Mouse (Mus musculus) intestine, embryonic 16.5 days (tissue): ENCODE data around the gene Tha1. TPM values are rescaled to one million over a fixed set of nuclear protein-coding genes. Genes with fewer than 3 reads are reported as not detected.

Experiments used
- ATAC-seq: fragments of 200-750 bp; cut with Nextera tagmentation; 2 replicates; pipeline ENCODE4 v1.8.0; 2017; ENCODE audit warnings: moderate TSS enrichment, moderate library complexity
- H3K27ac ChIP-seq: fragments of 300-500 bp; sonication (generic); 2 replicates; pipeline ENCODE4 v1.5.1; 2014; ENCODE audit warnings: mild to moderate bottlenecking, low read length
- H3K27me3 ChIP-seq: fragments of 300-500 bp; sonication (generic); replicated peaks from 2 replicates; pipeline ENCODE4 v1.6.1; 2014; ENCODE audit warnings: low read length, control low read depth, mixed read lengths; ENCODE audit not compliant: control insufficient read depth, insufficient read depth
- H3K36me3 ChIP-seq: fragments of 300-500 bp; sonication (generic); 2 replicates; pipeline ENCODE4 v1.6.1; 2014; ENCODE audit warnings: low read length, control low read depth; ENCODE audit not compliant: control insufficient read depth, insufficient read depth
- H3K4me1 ChIP-seq: fragments of 300-500 bp; sonication (generic); 2 replicates; pipeline ENCODE4 v1.6.1; 2014; ENCODE audit warnings: low read length, control low read depth, mixed read lengths; ENCODE audit not compliant: control insufficient read depth, insufficient read depth
- H3K4me2 ChIP-seq: fragments of 300-500 bp; sonication (generic); 2 replicates; pipeline ENCODE4 v1.6.1; 2014; ENCODE audit warnings: low read depth, low read length, control low read depth
- H3K4me3 ChIP-seq: fragments of 300-500 bp; sonication (generic); 2 replicates; pipeline ENCODE4 v1.5.1; 2014; ENCODE audit warnings: mild to moderate bottlenecking, low read length
- H3K9ac ChIP-seq: fragments of 300-500 bp; sonication (generic); 2 replicates; pipeline ENCODE4 v1.6.1; 2014; ENCODE audit warnings: low read depth, low read length
- H3K9me3 ChIP-seq: fragments of 300-500 bp; sonication (generic); 2 replicates; pipeline ENCODE4 v1.6.1; 2016; ENCODE audit warnings: low read length, control low read depth; ENCODE audit not compliant: control insufficient read depth
- WGBS: fragments of 180-500 bp; shearing (Covaris S2); extraction: QIAGEN DNeasy Blood & Tissue Kit; methylation state at CpG from one replicate; pipeline ENCODE4 v1.1.7; 2014; 5-methylcytosine and 5-hydroxymethylcytosine counted together
- polyA plus RNA-seq: library from polyadenylated mRNA; unstranded; fragments of >200 nt; fragmentation: Nextera tagmentation; extraction: Ambion mirVana; gene quantifications from 2 replicates; pipeline ENCODE4 v1.2.1, GENCODE M21; 2015

Gene Tha1
- polyA plus RNA-seq, 1 experiment from 2014 or later = 12.2 TPM

DNA sequence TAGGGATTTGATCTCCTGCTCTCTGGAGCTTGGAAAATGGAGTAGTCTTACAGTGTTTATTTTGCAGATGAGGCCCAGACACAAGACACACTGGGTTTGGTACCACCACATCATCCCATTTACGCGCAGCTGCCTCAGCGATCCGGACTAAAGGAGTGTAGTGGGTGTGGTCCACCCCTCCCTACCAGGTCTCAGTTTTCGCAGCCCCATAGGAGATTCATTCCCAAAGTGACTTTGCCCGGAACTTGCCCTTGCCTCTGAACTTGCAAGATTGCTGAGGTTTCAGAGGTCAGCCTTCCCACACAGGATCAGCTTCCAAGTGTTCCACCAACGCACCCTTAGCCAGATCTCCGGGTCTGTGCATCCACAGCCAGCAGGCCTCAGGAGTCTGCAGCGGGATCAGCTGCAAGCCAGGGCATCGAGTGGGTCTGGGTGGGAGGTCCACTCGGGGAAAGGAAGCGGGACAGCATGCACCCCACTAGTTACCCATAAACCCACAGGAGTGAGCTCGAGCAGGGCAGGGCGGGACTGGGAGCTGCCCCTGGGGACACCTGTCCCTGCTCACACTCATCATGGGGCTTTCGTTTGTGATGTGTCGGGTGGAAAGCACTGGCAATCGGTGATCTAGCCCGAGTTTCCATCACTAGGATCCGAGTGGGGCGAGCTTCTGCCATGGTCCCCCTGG is 15.0 kb upstream of the Tha1 start:
- peak overlapping the region; percentile 60 for H3K9ac ChIP-seq
- H3K36me3 ChIP-seq = no peaks in the 10 kb centered on the region
- H3K4me2 ChIP-seq = peak overlapping the region; percentile 56
- peaks cover 34% of the 10 kb centered on the region for H3K4me1 ChIP-seq
- no peaks in the 10 kb centered on the region for H3K27me3 ChIP-seq
- 31% methylated on average over 20 of the region's 20 CpGs for WGBS
- ATAC-seq = 0 out of 2 replicates have a peak, but pooled peaks have one; percentile 17
- H3K4me3 ChIP-seq = no peak overlapping the region
- no peaks in the 10 kb centered on the region for H3K9me3 ChIP-seq
- no peak overlapping the region for H3K27ac ChIP-seq

DNA sequence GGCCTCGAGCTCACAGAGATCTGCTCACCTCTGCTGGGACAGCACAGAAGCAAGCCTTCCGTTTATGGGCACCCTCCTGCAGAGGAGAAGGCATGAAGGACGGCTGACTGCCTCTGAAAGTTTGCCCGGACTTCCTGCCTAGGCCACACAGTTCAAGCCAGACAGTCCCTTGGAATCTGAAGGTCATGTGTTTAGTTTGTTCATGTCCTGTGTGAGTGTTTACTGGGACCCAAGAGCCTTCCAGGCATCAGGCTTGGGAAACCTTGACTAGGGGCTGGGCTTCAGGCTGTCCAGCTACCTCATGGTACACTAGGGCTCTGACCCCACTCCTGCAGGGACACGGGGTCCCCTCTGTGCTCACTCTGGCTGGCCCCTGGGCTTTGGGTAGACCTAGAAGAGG is 12.7 kb upstream of the Tha1 start:
- WGBS = 50% methylated on average over 5 of the region's 5 CpGs
- no peak overlapping the region for H3K4me2 ChIP-seq
- no peak overlapping the region for H3K9ac ChIP-seq
- no peaks in the 10 kb centered on the region for H3K36me3 ChIP-seq
- peaks cover 46% of the 10 kb centered on the region for H3K4me1 ChIP-seq
- no peak overlapping the region for H3K4me3 ChIP-seq
- no peak for ATAC-seq
- H3K9me3 ChIP-seq = no peaks in the 10 kb centered on the region
- H3K27ac ChIP-seq = no peak overlapping the region
- no peaks in the 10 kb centered on the region for H3K27me3 ChIP-seq

DNA sequence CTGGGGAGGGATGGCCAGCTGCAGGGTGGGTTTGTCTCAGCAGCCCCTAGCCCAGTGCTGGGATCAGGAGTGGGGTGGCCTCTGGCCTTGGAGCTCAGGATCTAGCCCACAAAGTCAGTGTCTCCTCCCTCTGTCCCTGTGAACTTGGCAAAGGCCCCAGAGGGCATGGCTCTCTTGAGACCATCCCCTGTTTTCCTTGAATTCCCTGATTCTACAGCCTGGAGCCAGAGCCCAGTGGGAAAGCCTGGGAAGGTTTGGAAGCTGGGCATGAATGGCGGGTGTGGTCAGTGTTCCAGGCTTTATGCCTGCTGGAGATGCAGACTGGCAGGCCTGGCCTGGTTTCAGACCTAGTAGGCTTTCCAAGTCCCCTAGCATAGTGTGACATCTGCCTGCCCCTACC is 8.9 kb upstream of the Tha1 start:
- Histone ChIP-seq H3K36me3 (no peaks in the 10 kb centered on the region), H3K9me3 (no peaks in the 10 kb centered on the region), H3K27me3 (no peaks in the 10 kb centered on the region), H3K4me3 (no peak overlapping the region), H3K4me2 (0 out of 2 replicates have a peak overlapping the region, but pooled peaks have one; percentile 7), H3K4me1 (peaks cover 36% of the 10 kb centered on the region), H3K27ac (peak overlapping the region; percentile 83), H3K9ac (peak overlapping the region; percentile 56)
- WGBS = 81% methylated on average over 1 of the region's 1 CpGs
- ATAC-seq = peak; percentile 1; the same call in 1 of the 2 replicates

DNA sequence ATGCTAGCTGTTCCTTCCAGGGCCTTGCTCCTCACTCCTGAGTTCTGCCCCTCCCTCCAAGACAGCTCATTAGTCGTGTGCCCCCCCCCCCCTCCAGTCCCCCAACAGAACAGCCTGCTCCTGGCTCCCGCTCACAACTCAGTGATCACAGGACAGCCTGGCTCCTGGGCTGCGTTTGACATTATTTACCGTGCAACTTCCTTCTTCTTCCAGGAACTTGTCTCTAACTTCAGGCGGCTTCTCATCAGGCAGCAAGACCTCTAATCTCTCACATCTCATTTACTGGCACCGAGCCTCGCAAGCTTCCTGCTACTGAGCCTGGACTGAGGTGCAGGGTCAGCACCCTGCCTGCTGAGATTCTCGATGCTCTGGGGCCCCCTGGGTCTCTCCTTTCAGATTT is 8.5 kb upstream of the Tha1 start:
- peak overlapping the region; percentile 83 for H3K27ac ChIP-seq
- peaks cover 36% of the 10 kb centered on the region for H3K4me1 ChIP-seq
- no peak overlapping the region for H3K4me3 ChIP-seq
- 4% methylated on average over 8 of the region's 8 CpGs for WGBS
- no peaks in the 10 kb centered on the region for H3K27me3 ChIP-seq
- no peaks in the 10 kb centered on the region for H3K9me3 ChIP-seq
- ATAC-seq = peak; percentile 53
- 0 out of 2 replicates have a peak overlapping the region, but pooled peaks have one; percentile 7 for H3K4me2 ChIP-seq
- peak overlapping the region; percentile 56 for H3K9ac ChIP-seq
- no peaks in the 10 kb centered on the region for H3K36me3 ChIP-seq

DNA sequence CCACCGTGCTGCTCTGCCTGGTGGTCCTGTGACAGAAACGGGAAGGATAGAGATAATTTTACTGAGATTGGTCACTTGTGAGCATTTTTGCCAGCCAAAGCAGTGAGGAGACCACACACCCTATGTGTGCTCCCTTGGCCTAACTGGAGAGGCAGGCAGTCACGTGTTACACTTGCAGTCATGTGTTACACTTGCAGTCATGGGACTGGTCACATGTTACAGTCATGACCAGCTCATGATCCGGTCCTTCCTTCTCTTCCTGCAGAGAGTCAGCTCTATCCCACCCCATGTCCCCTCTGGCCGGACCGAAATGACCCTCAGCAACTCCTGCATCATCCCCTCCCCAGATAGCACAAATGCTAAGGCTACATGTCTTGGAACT is 7.7 kb upstream of the Tha1 start:
- no peaks in the 10 kb centered on the region for H3K9me3 ChIP-seq
- 83% methylated on average over 6 of the region's 6 CpGs for WGBS
- peak overlapping the region; percentile 56; the same call in 1 of the 2 replicates for H3K9ac ChIP-seq
- H3K4me3 ChIP-seq = no peak overlapping the region
- peaks cover 36% of the 10 kb centered on the region for H3K4me1 ChIP-seq
- H3K27me3 ChIP-seq = no peaks in the 10 kb centered on the region
- peak overlapping the region; percentile 83 for H3K27ac ChIP-seq
- no peak overlapping the region for H3K4me2 ChIP-seq
- H3K36me3 ChIP-seq = no peaks in the 10 kb centered on the region
- no peak for ATAC-seq

DNA sequence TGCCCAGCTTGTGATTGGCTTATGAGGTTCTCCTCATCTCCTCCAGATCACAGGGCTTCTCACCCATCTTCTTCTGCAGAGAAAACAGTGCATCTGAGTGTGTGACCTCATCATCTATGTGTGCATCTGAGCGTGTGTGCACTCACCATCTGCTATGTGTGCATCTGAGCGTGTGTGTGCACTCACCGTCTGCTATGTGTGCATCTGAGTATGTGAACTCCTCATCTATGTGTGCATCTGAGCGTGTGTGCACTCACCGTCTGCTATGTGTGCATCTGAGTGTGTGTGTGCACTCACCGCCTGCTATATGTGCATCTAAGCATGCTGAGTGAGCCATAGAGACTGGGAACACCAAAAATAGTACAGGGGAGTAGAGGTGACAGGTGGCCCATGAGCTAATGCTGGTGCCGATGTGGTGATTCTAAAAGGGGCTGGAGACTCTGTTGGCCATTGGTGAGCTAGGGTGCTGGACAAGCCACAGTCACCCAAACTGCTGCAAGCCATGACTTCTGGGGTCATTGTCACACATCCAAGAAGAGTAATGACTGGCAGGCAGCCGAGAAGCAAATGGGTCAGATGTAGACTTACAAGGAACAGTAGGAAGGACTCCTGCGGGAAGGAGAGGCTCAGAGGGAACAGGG is 7.2 kb upstream of the Tha1 start:
- no peak for ATAC-seq
- no peaks in the 10 kb centered on the region for H3K36me3 ChIP-seq
- H3K9ac ChIP-seq = no peak overlapping the region
- H3K27me3 ChIP-seq = no peaks in the 10 kb centered on the region
- no peak overlapping the region for H3K4me2 ChIP-seq
- H3K4me3 ChIP-seq = no peak overlapping the region
- 91% methylated on average over 9 of the region's 9 CpGs for WGBS
- H3K4me1 ChIP-seq = peaks cover 36% of the 10 kb centered on the region
- H3K9me3 ChIP-seq = no peaks in the 10 kb centered on the region
- H3K27ac ChIP-seq = no peak overlapping the region

DNA sequence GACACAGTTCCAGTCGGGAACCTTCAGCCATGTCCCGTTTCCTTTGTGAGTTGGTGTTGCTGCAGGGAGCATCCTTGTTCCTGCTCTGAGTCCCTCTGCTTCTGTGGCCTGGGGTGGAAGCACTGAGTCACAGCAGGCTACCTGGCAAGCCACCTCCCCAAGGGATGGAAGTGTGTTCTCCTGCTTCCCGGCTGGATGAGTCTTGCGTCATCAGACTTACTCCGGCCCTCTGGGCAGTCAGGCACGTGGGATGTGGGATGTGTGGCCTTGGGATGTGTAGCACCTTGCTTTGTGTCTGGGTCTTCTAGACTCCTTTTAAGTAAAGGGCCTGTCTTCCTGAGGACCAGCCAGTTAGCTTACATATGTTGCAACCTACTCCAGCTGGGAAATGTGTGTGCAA is 6.4 kb upstream of the Tha1 start:
- Histone ChIP-seq H3K27me3 (no peaks in the 10 kb centered on the region), H3K4me3 (no peak overlapping the region), H3K36me3 (no peaks in the 10 kb centered on the region), H3K9ac (no peak overlapping the region), H3K27ac (no peak overlapping the region), H3K4me1 (peaks cover 36% of the 10 kb centered on the region), H3K4me2 (no peak overlapping the region), H3K9me3 (no peaks in the 10 kb centered on the region)
- no peak for ATAC-seq
- 81% methylated on average over 6 of the region's 6 CpGs for WGBS

DNA sequence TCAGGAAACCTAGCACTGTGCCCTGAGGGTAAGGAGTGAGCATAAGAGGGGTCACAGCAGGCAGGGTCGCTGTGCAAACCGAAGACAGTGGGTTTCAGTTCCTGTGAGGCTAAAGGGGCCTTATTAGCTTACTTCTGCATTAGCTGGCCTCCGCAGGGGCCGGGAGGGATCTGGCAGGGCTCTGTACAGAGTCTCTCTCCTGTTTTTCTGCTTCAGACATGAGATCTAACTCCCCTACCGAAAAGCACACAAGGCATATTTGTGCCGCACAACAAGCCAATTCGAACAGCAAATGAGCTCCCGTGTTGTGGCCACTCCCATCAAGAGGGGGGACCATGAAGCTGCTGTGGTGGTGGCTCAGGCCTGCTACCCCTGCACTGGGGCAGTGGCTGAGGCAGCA is 5.6 kb upstream of the Tha1 start:
- Histone ChIP-seq H3K27me3 (no peaks in the 10 kb centered on the region), H3K4me3 (no peak overlapping the region), H3K36me3 (no peaks in the 10 kb centered on the region), H3K27ac (peak overlapping the region; percentile 72), H3K4me2 (peak overlapping the region; percentile 42), H3K9ac (peak overlapping the region; percentile 65), H3K9me3 (no peaks in the 10 kb centered on the region), H3K4me1 (peaks cover 36% of the 10 kb centered on the region)
- ATAC-seq = 0 out of 2 replicates have a peak, but pooled peaks have one; percentile 1
- 31% methylated on average over 8 of the region's 8 CpGs for WGBS

DNA sequence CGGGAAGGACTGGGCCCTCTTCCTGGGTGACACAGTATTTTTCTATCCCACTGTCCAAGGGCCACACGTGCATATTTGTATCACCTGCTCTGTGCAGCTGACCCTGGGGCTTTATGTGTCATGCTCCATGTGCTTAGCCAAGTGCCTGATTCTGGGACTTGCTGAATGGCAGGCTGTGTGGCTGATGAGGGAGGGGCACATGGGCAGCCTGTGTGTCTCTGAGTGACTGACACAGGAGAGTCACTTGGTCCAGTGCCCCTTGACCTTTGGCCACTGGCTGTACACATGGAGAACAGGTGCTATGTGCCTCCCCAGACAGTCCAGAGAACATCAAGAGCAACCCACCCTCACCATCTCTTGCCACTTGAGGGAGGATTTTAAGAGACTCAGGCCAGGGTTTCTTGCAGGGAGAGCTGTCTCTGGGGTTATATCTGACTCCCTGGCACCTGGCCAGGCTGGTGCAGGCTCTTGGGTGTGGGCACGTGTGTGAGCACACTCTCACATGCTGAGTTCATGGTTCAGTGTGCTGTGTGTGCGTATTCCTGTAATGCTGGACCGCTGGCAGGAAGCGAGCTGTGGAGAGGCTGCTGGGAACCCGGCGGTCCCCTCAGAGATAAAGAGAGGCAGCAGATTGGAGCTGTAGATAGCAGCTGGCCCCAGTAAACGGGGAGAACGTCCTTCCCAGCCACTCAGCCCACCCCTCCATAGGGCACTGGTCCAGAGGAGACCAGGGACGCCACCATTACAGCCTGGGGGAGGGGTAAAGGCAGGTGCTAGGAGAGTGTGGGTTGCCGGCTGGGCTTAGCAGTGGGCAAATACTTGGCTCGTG is 4.8 kb upstream of the Tha1 start:
- H3K4me1 ChIP-seq = peaks cover 36% of the 10 kb centered on the region
- H3K9me3 ChIP-seq = no peaks in the 10 kb centered on the region
- H3K4me3 ChIP-seq = 0 out of 2 replicates have a peak overlapping the region, but pooled peaks have one; percentile 12
- ATAC-seq = peak; percentile 47
- H3K27me3 ChIP-seq = no peaks in the 10 kb centered on the region
- H3K27ac ChIP-seq = peak overlapping the region; percentile 72
- peak overlapping the region; percentile 42 for H3K4me2 ChIP-seq
- WGBS = 21% methylated on average over 13 of the region's 13 CpGs
- H3K36me3 ChIP-seq = no peaks in the 10 kb centered on the region
- peak overlapping the region; percentile 65 for H3K9ac ChIP-seq
